Mouse (Mus musculus): ENCODE results near the gene G430095P16Rik.

Gene G430095P16Rik

GRCm38 (mm10) chr8:84702963-84703465, 19.8 kb upstream of the G430095P16Rik start:
- DNase-seq (ENCODE audit: low spot score in 2 of 2) = no peak

- peak in 1 of 2 experiments; percentile 14 for DNase-seq (ENCODE audit: low spot score in 2 of 2)
These were observed 19.1 kb upstream of the G430095P16Rik start for GRCm38 (mm10) chr8:84703466-84704249.

GRCm38 (mm10) chr8:84704356-84704755, 18.5 kb upstream of the G430095P16Rik start:
- peak; percentile 60 to 88 for DNase-seq (ENCODE audit: low spot score in 2 of 2)

- peak in 1 of 2 experiments; percentile 44 for DNase-seq (ENCODE audit: low spot score in 2 of 2)
These were observed 17.7 kb upstream of the G430095P16Rik start for GRCm38 (mm10) chr8:84704867-84705831.

- no peak for DNase-seq (ENCODE audit: low spot score in 2 of 2)
These were observed 16.8 kb upstream of the G430095P16Rik start for GRCm38 (mm10) chr8:84705960-84706359.

- DNase-seq (ENCODE audit: low spot score in 2 of 2) = peak in 1 of 2 experiments; percentile 37
These were observed 16.1 kb upstream of the G430095P16Rik start for GRCm38 (mm10) chr8:84706610-84707266.

- peak in 1 of 2 experiments; percentile 27 for DNase-seq (ENCODE audit: low spot score in 2 of 2)
These were observed 15.4 kb upstream of the G430095P16Rik start for GRCm38 (mm10) chr8:84707267-84707883.

GRCm38 (mm10) chr8:84708071-84708541, 14.7 kb upstream of the G430095P16Rik start:
- no peak for DNase-seq (ENCODE audit: low spot score in 2 of 2)

- peak; percentile 76 to 92 for DNase-seq (ENCODE audit: low spot score in 2 of 2)
These were observed 13.9 kb upstream of the G430095P16Rik start for GRCm38 (mm10) chr8:84708774-84709475.

- no peak for DNase-seq (ENCODE audit: low spot score in 2 of 2)
These were observed 12.9 kb upstream of the G430095P16Rik start for GRCm38 (mm10) chr8:84709931-84710330.

- DNase-seq (ENCODE audit: low spot score in 2 of 2) = no peak
These were observed 11.5 kb upstream of the G430095P16Rik start for GRCm38 (mm10) chr8:84711312-84711711.

- DNase-seq (ENCODE audit: low spot score in 2 of 2) = peak in 1 of 2 experiments; percentile 80
These were observed 10.7 kb upstream of the G430095P16Rik start for GRCm38 (mm10) chr8:84711933-84712758.

- DNase-seq (ENCODE audit: low spot score in 2 of 2) = no peak
These were observed 10.1 kb upstream of the G430095P16Rik start for GRCm38 (mm10) chr8:84712759-84713120.

GRCm38 (mm10) chr8:84713381-84713780, 9.4 kb upstream of the G430095P16Rik start:
- no peak for DNase-seq (ENCODE audit: low spot score in 2 of 2)

- no peak for DNase-seq (ENCODE audit: low spot score in 2 of 2)
These were observed 8.6 kb upstream of the G430095P16Rik start for GRCm38 (mm10) chr8:84714161-84714560.

- no peak for DNase-seq (ENCODE audit: low spot score in 2 of 2)
These were observed 6.8 kb upstream of the G430095P16Rik start for GRCm38 (mm10) chr8:84715893-84716468.

GRCm38 (mm10) chr8:84716790-84717189, 6.0 kb upstream of the G430095P16Rik start:
- DNase-seq (ENCODE audit: low spot score in 2 of 2) = no peak

- no peak for DNase-seq (ENCODE audit: low spot score in 2 of 2)
These were observed 4.3 kb upstream of the G430095P16Rik start for GRCm38 (mm10) chr8:84718476-84718875.

Measured in cerebellum, postnatal 4 days (tissue).